Comparison of ENCODE assay signal across 23 mouse cellular contexts in genomic region chr11:28633571-28634125, GRCm38 (mm10). TPM values are rescaled to one million over a fixed set of nuclear protein-coding genes. Genes with fewer than 3 reads are reported as not detected.
DNase-seq lines count a peak whose midpoint lies in the region; ATAC-seq lines count a peak whose summit lies in the region.
"Had no signal": no experiment of that assay in that cellular context is flagged by ENCODE, and none has a peak within 500 bp of the region (broad histone marks: within the 10 kb centered on the region; RNA-seq: fewer than 3 reads in every experiment).

No protein-coding gene starts in this region.

- H3K27ac ChIP-seq in kidney, embryonic 16.5 days (ENCODE audit: low read length), result no peak overlapping the region
- H3K27ac ChIP-seq: embryonic facial prominence, embryonic 13.5 days; forebrain, embryonic 13.5 days; limb, embryonic 15.5 days; liver, embryonic 14.5 days; midbrain, embryonic 15.5 days had no signal

- no peak overlapping the region for H3K9ac ChIP-seq in kidney, embryonic 16.5 days (replicated peaks; ENCODE audit: low read length)
- H3K9ac ChIP-seq: embryonic facial prominence, embryonic 13.5 days; forebrain, embryonic 13.5 days; limb, embryonic 15.5 days; liver, embryonic 14.5 days; midbrain, embryonic 15.5 days had no signal

- 30% methylated on average over 1 of the region's 1 CpGs for WGBS in kidney, embryonic 16.5 days

- H3K4me1 ChIP-seq in kidney, embryonic 16.5 days (ENCODE audit: insufficient read depth, low read length), result peaks cover 11% of the 10 kb centered on the region; the same call in 1 of the 2 replicates
- H3K4me1 ChIP-seq: embryonic facial prominence, embryonic 13.5 days; forebrain, embryonic 13.5 days; limb, embryonic 15.5 days; midbrain, embryonic 15.5 days had no signal

- H3K4me3 ChIP-seq in kidney, embryonic 16.5 days (ENCODE audit: low read length), result no peak overlapping the region
- H3K4me3 ChIP-seq: embryonic facial prominence, embryonic 13.5 days; forebrain, embryonic 13.5 days; limb, embryonic 15.5 days; midbrain, embryonic 15.5 days had no signal

- ATAC-seq in kidney, embryonic 16.5 days (ENCODE audit: low FRiP score, low TSS enrichment), result peak; percentile 24; the same call in 1 of the 2 replicates
- ATAC-seq: activated CD4-positive, CD25-positive, alpha-beta regulatory T cell, adult 4 months; forebrain, embryonic 13.5 days; midbrain, embryonic 15.5 days had no signal

- no peaks in the 10 kb centered on the region for H3K27me3 ChIP-seq in kidney, embryonic 16.5 days (ENCODE audit: insufficient read depth, low read length)
- H3K27me3 ChIP-seq: embryonic facial prominence, embryonic 13.5 days; forebrain, embryonic 13.5 days; limb, embryonic 15.5 days; midbrain, embryonic 15.5 days had no signal

- H3K36me3 ChIP-seq in kidney, embryonic 16.5 days (ENCODE audit: insufficient read depth, low read length), result no peaks in the 10 kb centered on the region
- H3K36me3 ChIP-seq: embryonic facial prominence, embryonic 13.5 days; limb, embryonic 15.5 days; midbrain, embryonic 15.5 days had no signal

- H3K4me2 ChIP-seq in kidney, embryonic 16.5 days (replicated peaks; ENCODE audit: low read depth, low read length), result no peak overlapping the region
- H3K4me2 ChIP-seq: embryonic facial prominence, embryonic 13.5 days; forebrain, embryonic 13.5 days; heart, embryonic 11.5 days; limb, embryonic 15.5 days; midbrain, embryonic 15.5 days had no signal

- no peak for DNase-seq in kidney, postnatal 25 days
- DNase-seq in embryo, embryonic 10 days (ENCODE audit: low spot score), result peak; percentile 79
- DNase-seq in embryo, embryonic 11 days, result peak; percentile 42
- DNase-seq in mesoderm, embryonic 11.5 days (ENCODE audit: low read depth, low spot score), result peak; percentile 60
- no peak for DNase-seq in urinary bladder, postnatal 14 days (ENCODE audit: low spot score)
- DNase-seq in spleen, postnatal 10 days (ENCODE audit: low spot score in 2 of 2), result no peak
- DNase-seq: adrenal gland, adult 8-10 months; cerebellum, adult 11-12 months; cerebellum, postnatal 14 days; heart, adult 11 months; kidney, adult 11 months; layer of hippocampus, adult 9-11 months; lung, postnatal 4 days; thymus, postnatal 4 days had no signal

- H3K9me3 ChIP-seq in kidney, embryonic 16.5 days (ENCODE audit: low read length), result no peaks in the 10 kb centered on the region
- H3K9me3 ChIP-seq: embryonic facial prominence, embryonic 13.5 days; forebrain, embryonic 13.5 days; limb, embryonic 15.5 days; midbrain, embryonic 15.5 days had no signal

RNA-seq across cellular contexts. Expression of gene Ccdc85a, which starts 49.5 kb away (rescaled TPM):
- polyA plus RNA-seq in kidney, embryonic 16.5 days (2015; fragmentation: Nextera tagmentation; extraction: Ambion mirVana), result 2.9 and 3.4 TPM in 2 replicates
- polyA plus RNA-seq: activated CD4-positive, CD25-positive, alpha-beta regulatory T cell, adult 4 months; C2C12 had no signal

Comparison
In these comparisons a context has a peak if more than half of its experiments do, and no peak if none do; other contexts are left out.
1. DNase-seq: peak in embryo, embryonic 10 days (single experiment), embryo, embryonic 11 days (single experiment) and mesoderm, embryonic 11.5 days (single experiment); none in kidney, postnatal 25 days (0 of 2), urinary bladder, postnatal 14 days (single experiment) and spleen, postnatal 10 days (0 of 2).